Mouse (Mus musculus): ENCODE data around the gene Mier1. TPM values are rescaled to one million over a fixed set of nuclear protein-coding genes. Genes with fewer than 3 reads are reported as not detected.
A peak's percentile ranks its signal among the peaks of the same experiment; 100 is the strongest.

Mier1 gene
- polyA plus RNA-seq, 1 experiment = 31.9 TPM

- TF ChIP-seq CTCF (IDR thresholded peaks at IDR 0.05; ENCODE audit: borderline replicate concordance, extremely low read depth, insufficient read depth, insufficient read length) (no peak), POLR2A (IDR thresholded peaks at IDR 0.05; ENCODE audit: borderline replicate concordance, extremely low read depth, insufficient read depth, insufficient read length, poor library complexity, severe bottlenecking) (no peak)
- DNase-seq (ENCODE audit: low read depth) = no peak
Observed at GRCm38 (mm10) chr4:103200046-103200445, 85.9 kb downstream of the Mier1 start.

DNA sequence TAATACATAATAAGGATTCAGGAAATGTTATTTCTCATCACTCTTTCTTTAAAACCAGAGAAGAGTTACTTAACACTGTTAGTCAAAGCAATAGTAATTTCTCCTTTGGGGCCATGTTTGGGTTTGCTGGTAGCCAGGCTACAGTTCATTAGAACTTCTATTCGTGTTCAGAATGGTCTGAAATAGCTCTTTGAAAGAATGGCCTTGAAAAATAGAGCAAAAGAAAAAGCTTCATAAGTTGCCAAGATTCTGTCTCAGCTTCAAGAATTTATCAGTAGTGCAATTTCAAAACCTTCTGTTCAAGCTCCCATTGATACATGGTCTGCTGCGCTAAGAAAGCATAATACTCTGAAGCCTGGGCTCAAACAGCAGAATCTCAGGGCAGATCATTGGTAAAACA, 89.5 kb downstream of the Mier1 start:
- DNase-seq (ENCODE audit: low read depth) = peak; percentile 60
- TF ChIP-seq POLR2A (IDR thresholded peaks at IDR 0.05; ENCODE audit: borderline replicate concordance, extremely low read depth, insufficient read depth, insufficient read length, poor library complexity, severe bottlenecking) (no peak), CTCF (IDR thresholded peaks at IDR 0.05; ENCODE audit: borderline replicate concordance, extremely low read depth, insufficient read depth, insufficient read length) (no peak)

GRCm38 (mm10) chr4:103208553-103208952, 94.4 kb downstream of the Mier1 start:
- TF ChIP-seq CTCF (IDR thresholded peaks at IDR 0.05; ENCODE audit: borderline replicate concordance, extremely low read depth, insufficient read depth, insufficient read length) = no peak
- DNase-seq (ENCODE audit: low read depth) = no peak

GRCm38 (mm10) chr4:103213859-103214497, 99.8 kb downstream of the Mier1 start:
- DNase-seq (ENCODE audit: low read depth) = peak; percentile 43
- TF ChIP-seq POLR2A (IDR thresholded peaks at IDR 0.05; ENCODE audit: borderline replicate concordance, extremely low read depth, insufficient read depth, insufficient read length, poor library complexity, severe bottlenecking) = no peak
- no peak for TF ChIP-seq CTCF (IDR thresholded peaks at IDR 0.05; ENCODE audit: borderline replicate concordance, extremely low read depth, insufficient read depth, insufficient read length)

DNA sequence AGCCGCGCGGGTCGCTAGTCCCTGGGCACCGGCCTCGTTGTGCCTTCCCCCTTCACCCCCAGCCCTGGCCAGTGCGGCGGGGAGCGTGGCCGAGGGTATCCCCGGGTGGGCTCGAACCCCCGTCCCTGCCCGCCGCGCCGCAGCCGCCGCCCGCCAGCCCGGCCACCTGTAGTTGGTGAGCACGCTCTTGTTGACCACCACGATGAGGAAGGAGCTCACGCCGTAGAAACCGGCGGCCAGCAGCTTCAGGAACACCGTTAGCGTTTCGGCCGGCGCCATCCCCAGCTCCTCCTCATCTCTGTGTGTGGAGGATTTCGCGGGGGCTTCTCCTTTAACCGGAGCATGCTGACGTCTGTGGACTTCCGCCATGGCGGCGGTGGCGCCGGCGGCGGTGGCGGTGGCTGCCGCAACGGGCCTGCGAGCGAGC, 100.3 kb downstream of the Mier1 start:
- DNase-seq (ENCODE audit: low read depth) = peak; percentile 84
- peak; percentile 71; the same call in 1 of the 2 replicates for TF ChIP-seq POLR2A (IDR thresholded peaks at IDR 0.05; ENCODE audit: borderline replicate concordance, extremely low read depth, insufficient read depth, insufficient read length, poor library complexity, severe bottlenecking)
- TF ChIP-seq CTCF (IDR thresholded peaks at IDR 0.05; ENCODE audit: borderline replicate concordance, extremely low read depth, insufficient read depth, insufficient read length) = no peak

Other genes with a start within 250 kb of the Mier1 start
- gene Tctex1d1, start 135.8 kb upstream of the Mier1 start, polyA plus RNA-seq (2012; rRNA removed) = 1.2 and 1.7 TPM in 2 replicates
- gene Insl5, start 87.5 kb upstream of the Mier1 start, polyA plus RNA-seq (2012; rRNA removed) = 2.7 and 3.4 TPM in 2 replicates
- gene Wdr78, start 165 bp downstream of the Mier1 start, polyA plus RNA-seq (2012; rRNA removed) = 8.5 and 10.1 TPM in 2 replicates
- gene Slc35d1, start 100.8 kb downstream of the Mier1 start, polyA plus RNA-seq (2012; rRNA removed) = 6.4 and 8.4 TPM in 2 replicates
- not detected in 2 replicates for gene 4921539E11Rik, start 176.5 kb downstream of the Mier1 start, polyA plus RNA-seq (2012; rRNA removed)
- 5.7 and 7.6 TPM in 2 replicates for gene Oma1, start 199.4 kb downstream of the Mier1 start, polyA plus RNA-seq (2012; rRNA removed)